In the genomic region with DNA sequence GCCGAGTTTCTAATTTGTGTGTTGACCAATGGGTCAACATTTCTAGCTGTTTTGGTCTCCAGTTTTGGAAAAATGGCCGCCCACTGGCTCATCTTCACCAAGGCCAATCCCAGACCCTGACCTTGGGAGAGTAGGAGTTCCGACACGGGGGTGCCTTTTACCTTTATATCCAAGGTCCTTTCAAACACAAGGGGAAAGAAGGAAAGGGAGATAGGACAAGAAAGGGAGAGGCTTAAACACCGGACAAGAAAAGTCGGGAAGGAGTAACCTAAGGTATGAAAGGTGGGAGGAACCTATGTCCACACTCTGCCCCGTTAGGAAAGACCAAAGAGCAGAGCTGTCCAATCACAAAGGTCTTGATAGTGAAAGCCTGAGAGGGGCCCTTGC, we compare ENCODE assay signal across 8 mouse cellular contexts. TPM values are rescaled to one million over a fixed set of nuclear protein-coding genes. Genes with fewer than 3 reads are reported as not detected.
DNase-seq lines count a peak whose midpoint lies in the region; ATAC-seq lines count a peak whose summit lies in the region.

No protein-coding gene starts in this region.

- DNase-seq in adrenal gland, adult (ENCODE audit: inconsistent age in 2 of 2, low spot score in 1 of 2): peak; percentile 55 to 83
- no peak for DNase-seq in adrenal gland, postnatal 25 days
- DNase-seq in urinary bladder, postnatal 14 days (ENCODE audit: low spot score): peak; percentile 24
- DNase-seq in urinary bladder, postnatal 25 days (ENCODE audit: low spot score): no peak
- DNase-seq in layer of hippocampus, postnatal 36 days: no peak
- no peak for DNase-seq in frontal cortex, postnatal 36 days (ENCODE audit: low spot score in 2 of 2)

- peak overlapping the region; percentile 76 for H3K4me2 ChIP-seq in limb, embryonic 12.5 days
- peak overlapping the region; percentile 70 for H3K4me2 ChIP-seq in neural tube, embryonic 14.5 days (ENCODE audit: low read depth, low read length)

- no peaks in the 10 kb centered on the region for H3K27me3 ChIP-seq in limb, embryonic 12.5 days
- no peaks in the 10 kb centered on the region for H3K27me3 ChIP-seq in neural tube, embryonic 14.5 days (ENCODE audit: control insufficient read depth, insufficient read depth, low read length)

- 20% methylated on average over 7 of the region's 7 CpGs for WGBS in limb, embryonic 12.5 days
- 27% methylated on average over 7 of the region's 7 CpGs for WGBS in neural tube, embryonic 14.5 days

- H3K4me1 ChIP-seq in limb, embryonic 12.5 days (replicated peaks): peaks cover 21% of the 10 kb centered on the region
- H3K4me1 ChIP-seq in neural tube, embryonic 14.5 days (ENCODE audit: control insufficient read depth, insufficient read depth, low read length): 0 out of 2 replicates have a peak, but pooled peaks cover 2% of the 10 kb centered on the region

- ATAC-seq in limb, embryonic 12.5 days (ENCODE audit: insufficient number of reproducible peaks, insufficient read depth, low FRiP score, low TSS enrichment, low read depth): no peak
- no peak; the same call in 1 of the 2 replicates for ATAC-seq in neural tube, embryonic 14.5 days (ENCODE audit: low read depth)

- peak overlapping the region; percentile 77 for H3K4me3 ChIP-seq in limb, embryonic 12.5 days (replicated peaks)
- peak overlapping the region; percentile 56 for H3K4me3 ChIP-seq in neural tube, embryonic 14.5 days (ENCODE audit: low read depth, low read length)

- peak overlapping the region; percentile 84 for H3K9ac ChIP-seq in limb, embryonic 12.5 days (replicated peaks)
- peak overlapping the region; percentile 73; the same call in 1 of the 2 replicates for H3K9ac ChIP-seq in neural tube, embryonic 14.5 days (replicated peaks; ENCODE audit: low read depth, low read length)

- no peaks in the 10 kb centered on the region for H3K9me3 ChIP-seq in limb, embryonic 12.5 days
- H3K9me3 ChIP-seq in neural tube, embryonic 14.5 days (ENCODE audit: control insufficient read depth, low read length): no peaks in the 10 kb centered on the region

- H3K27ac ChIP-seq in limb, embryonic 12.5 days: peak overlapping the region; percentile 95
- peak overlapping the region; percentile 84; the same call in 1 of the 2 replicates for H3K27ac ChIP-seq in neural tube, embryonic 14.5 days (ENCODE audit: low read depth, low read length)

- peaks cover 49% of the 10 kb centered on the region for H3K36me3 ChIP-seq in limb, embryonic 12.5 days
- peaks cover 21% of the 10 kb centered on the region for H3K36me3 ChIP-seq in neural tube, embryonic 14.5 days (ENCODE audit: control insufficient read depth, insufficient read depth, low read length)

RNA-seq across cellular contexts. Expression of a gene that starts 0.5 kb away (rescaled TPM):
- 34.9 and 41.2 TPM in 2 replicates for total RNA-seq in adrenal gland, postnatal 25 days (2021)
- 149 and 151 TPM in 2 replicates for polyA plus RNA-seq in limb, embryonic 12.5 days (2016; fragmentation: Nextera tagmentation; extraction: Ambion mirVana)
- polyA plus RNA-seq in neural tube, embryonic 14.5 days (2014; fragmentation: Nextera tagmentation; extraction: Ambion mirVana): 19.3 and 22.2 TPM in 2 replicates
- total RNA-seq in layer of hippocampus, postnatal 36 days (2021): 1 to 10 TPM; 5.3 to 6.3 TPM

RNA-seq across cellular contexts. Expression of a gene that starts 14.3 kb away (rescaled TPM):
- total RNA-seq in adrenal gland, postnatal 25 days (2021): 42.9 and 45.9 TPM in 2 replicates
- polyA plus RNA-seq in limb, embryonic 12.5 days (2016; fragmentation: Nextera tagmentation; extraction: Ambion mirVana): 13.7 and 16.2 TPM in 2 replicates
- 40.8 and 42.5 TPM in 2 replicates for polyA plus RNA-seq in neural tube, embryonic 14.5 days (2014; fragmentation: Nextera tagmentation; extraction: Ambion mirVana)
- total RNA-seq in layer of hippocampus, postnatal 36 days (2021): 10 to 100 TPM; 68.6 to 69.1 TPM

RNA-seq across cellular contexts. Expression of a gene that starts 26.4 kb away (rescaled TPM):
- total RNA-seq in adrenal gland, postnatal 25 days (2021): 4.3 TPM in 1 of 2 replicates, not detected in the other
- polyA plus RNA-seq in limb, embryonic 12.5 days (2016; fragmentation: Nextera tagmentation; extraction: Ambion mirVana): not detected in 2 replicates
- polyA plus RNA-seq in neural tube, embryonic 14.5 days (2014; fragmentation: Nextera tagmentation; extraction: Ambion mirVana): not detected in 2 replicates
- not detected for total RNA-seq in layer of hippocampus, postnatal 36 days (2021)

RNA-seq across cellular contexts. Expression of a gene that starts 32.1 kb away (rescaled TPM):
- 1.0 TPM in 1 of 2 replicates, not detected in the other for total RNA-seq in adrenal gland, postnatal 25 days (2021)
- not detected in 2 replicates for polyA plus RNA-seq in limb, embryonic 12.5 days (2016; fragmentation: Nextera tagmentation; extraction: Ambion mirVana)
- not detected in 2 replicates for polyA plus RNA-seq in neural tube, embryonic 14.5 days (2014; fragmentation: Nextera tagmentation; extraction: Ambion mirVana)
- total RNA-seq in layer of hippocampus, postnatal 36 days (2021): not detected

RNA-seq across cellular contexts. Expression of a gene that starts 38.1 kb away (rescaled TPM):
- total RNA-seq in adrenal gland, postnatal 25 days (2021): 0.79 and 2.3 TPM in 2 replicates
- polyA plus RNA-seq in limb, embryonic 12.5 days (2016; fragmentation: Nextera tagmentation; extraction: Ambion mirVana): 0.10 and 0.29 TPM in 2 replicates
- 0.28 TPM in 1 of 2 replicates, not detected in the other for polyA plus RNA-seq in neural tube, embryonic 14.5 days (2014; fragmentation: Nextera tagmentation; extraction: Ambion mirVana)
- total RNA-seq in layer of hippocampus, postnatal 36 days (2021): under 1 TPM in 1 of 2 experiments, not detected in 1; 0.63 TPM

Comparison
In these comparisons a context has a peak if more than half of its experiments do, and no peak if none do; other contexts are left out.
1. DNase-seq: peak in adrenal gland, adult (2 of 2) and urinary bladder, postnatal 14 days (single experiment); none in adrenal gland, postnatal 25 days (single experiment), urinary bladder, postnatal 25 days (single experiment), layer of hippocampus, postnatal 36 days (0 of 2) and frontal cortex, postnatal 36 days (0 of 2).